Mouse (Mus musculus): Measurements from ENCODE around the gene Fastk. TPM values are rescaled to one million over a fixed set of nuclear protein-coding genes. Genes with fewer than 3 reads are reported as not detected.

Gene Fastk
- polyA plus RNA-seq, 1 experiment from 2014 or later: 93.4 TPM

GRCm38 (mm10) chr5:24417587-24417986 lies 27.5 kb downstream of the Fastk start:
- peaks cover 2% of the 10 kb centered on the region for H3K4me1 ChIP-seq (ENCODE audit: control insufficient read depth, insufficient read depth, low read length)
- H3K9ac ChIP-seq (ENCODE audit: low read length): no peak overlapping the region
- WGBS: 88% methylated on average over 10 of the region's 10 CpGs
- no peak overlapping the region for H3K27ac ChIP-seq (ENCODE audit: low read length)
- H3K36me3 ChIP-seq (ENCODE audit: control insufficient read depth, insufficient read depth, low read length): no peaks in the 10 kb centered on the region
- H3K9me3 ChIP-seq (replicated peaks; ENCODE audit: control insufficient read depth, low read length): no peaks in the 10 kb centered on the region
- H3K27me3 ChIP-seq (ENCODE audit: control insufficient read depth, insufficient read depth, low read length): no peaks in the 10 kb centered on the region
- no peak overlapping the region for H3K4me2 ChIP-seq (ENCODE audit: low read depth, low read length)
- H3K4me3 ChIP-seq (replicated peaks; ENCODE audit: low read length): no peak overlapping the region
- no peak for ATAC-seq (ENCODE audit: insufficient read depth, low FRiP score)

- WGBS: 2% methylated on average over 21 of the region's 21 CpGs
- Histone ChIP-seq H3K27me3 (ENCODE audit: control insufficient read depth, insufficient read depth, low read length) (no peaks in the 10 kb centered on the region), H3K4me3 (replicated peaks; ENCODE audit: low read length) (no peak overlapping the region), H3K4me2 (ENCODE audit: low read depth, low read length) (peak overlapping the region; percentile 14; the same call in 1 of the 2 replicates), H3K27ac (ENCODE audit: low read length) (no peak overlapping the region), H3K36me3 (ENCODE audit: control insufficient read depth, insufficient read depth, low read length) (no peaks in the 10 kb centered on the region), H3K9ac (ENCODE audit: low read length) (no peak overlapping the region), H3K4me1 (ENCODE audit: control insufficient read depth, insufficient read depth, low read length) (no peaks in the 10 kb centered on the region), H3K9me3 (replicated peaks; ENCODE audit: control insufficient read depth, low read length) (no peaks in the 10 kb centered on the region)
- ATAC-seq (ENCODE audit: insufficient read depth, low FRiP score): peak; percentile 65
Measured at GRCm38 (mm10) chr5:24416222-24416736, 28.8 kb downstream of the Fastk start.

- no peak for ATAC-seq (ENCODE audit: insufficient read depth, low FRiP score)
- H3K36me3 ChIP-seq (ENCODE audit: control insufficient read depth, insufficient read depth, low read length): no peaks in the 10 kb centered on the region
- no peaks in the 10 kb centered on the region for H3K4me1 ChIP-seq (ENCODE audit: control insufficient read depth, insufficient read depth, low read length)
- no peak overlapping the region for H3K4me2 ChIP-seq (ENCODE audit: low read depth, low read length)
- H3K9ac ChIP-seq (ENCODE audit: low read length): no peak overlapping the region
- H3K4me3 ChIP-seq (replicated peaks; ENCODE audit: low read length): no peak overlapping the region
- 81% methylated on average over 13 of the region's 13 CpGs for WGBS
- no peaks in the 10 kb centered on the region for H3K27me3 ChIP-seq (ENCODE audit: control insufficient read depth, insufficient read depth, low read length)
- no peaks in the 10 kb centered on the region for H3K9me3 ChIP-seq (replicated peaks; ENCODE audit: control insufficient read depth, low read length)
- H3K27ac ChIP-seq (ENCODE audit: low read length): no peak overlapping the region
Measured at GRCm38 (mm10) chr5:24413938-24414337, 31.1 kb downstream of the Fastk start.

DNA sequence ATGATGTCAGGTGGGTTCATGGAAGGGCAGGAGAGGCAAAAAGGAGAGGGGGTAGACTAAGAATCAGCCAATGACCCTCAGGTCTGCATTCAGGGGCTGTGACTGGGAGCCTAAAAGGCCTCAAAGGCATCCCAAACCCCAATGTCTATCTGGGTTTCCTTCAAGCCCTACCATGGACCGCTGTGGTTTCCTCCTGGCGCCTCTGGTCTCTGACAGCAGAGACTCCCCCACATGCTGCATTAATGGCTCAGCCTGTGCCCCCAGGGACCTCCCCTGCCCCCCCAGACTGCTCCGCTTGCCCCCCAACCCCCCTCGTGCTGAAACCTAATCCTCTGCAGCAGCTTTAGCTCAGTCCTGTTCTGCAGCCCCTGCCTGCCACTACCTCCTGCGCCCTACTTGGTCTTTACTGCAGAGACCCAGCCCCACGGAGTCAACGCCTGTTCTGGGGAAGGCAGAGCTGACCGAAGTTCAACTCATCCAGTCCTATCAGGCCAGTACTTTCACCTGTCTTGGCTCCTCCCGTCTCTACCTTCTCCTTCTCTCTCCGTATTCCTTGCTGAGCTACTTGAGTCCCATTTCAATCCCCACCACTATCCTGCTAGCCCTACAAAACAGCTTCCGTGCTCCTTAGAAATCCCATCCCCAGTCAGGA lies 31.9 kb downstream of the Fastk start, which contains the start of gene Asic3:
TSS of gene Asic3 (plus strand) at position 351 of the 652 bp plus-strand sequence.
- no peaks in the 10 kb centered on the region for H3K9me3 ChIP-seq (replicated peaks; ENCODE audit: control insufficient read depth, low read length)
- no peak within 1 kb of the TSS for H3K4me3 ChIP-seq (replicated peaks; ENCODE audit: low read length)
- no peak within 1 kb of the TSS; the same call in 1 of the 2 replicates for H3K9ac ChIP-seq (ENCODE audit: low read length)
- H3K36me3 ChIP-seq (ENCODE audit: control insufficient read depth, insufficient read depth, low read length): no peaks in the 10 kb centered on the region
- ATAC-seq (ENCODE audit: insufficient read depth, low FRiP score): no peak
- no peaks in the 10 kb centered on the region for H3K27me3 ChIP-seq (ENCODE audit: control insufficient read depth, insufficient read depth, low read length)
- H3K4me2 ChIP-seq (ENCODE audit: low read depth, low read length): no peak within 1 kb of the TSS
- H3K4me1 ChIP-seq (ENCODE audit: control insufficient read depth, insufficient read depth, low read length): no peaks in the 10 kb centered on the region
- WGBS: 33% methylated on average over 11 of the region's 11 CpGs
- no peak within 1 kb of the TSS for H3K27ac ChIP-seq (ENCODE audit: low read length)

DNA sequence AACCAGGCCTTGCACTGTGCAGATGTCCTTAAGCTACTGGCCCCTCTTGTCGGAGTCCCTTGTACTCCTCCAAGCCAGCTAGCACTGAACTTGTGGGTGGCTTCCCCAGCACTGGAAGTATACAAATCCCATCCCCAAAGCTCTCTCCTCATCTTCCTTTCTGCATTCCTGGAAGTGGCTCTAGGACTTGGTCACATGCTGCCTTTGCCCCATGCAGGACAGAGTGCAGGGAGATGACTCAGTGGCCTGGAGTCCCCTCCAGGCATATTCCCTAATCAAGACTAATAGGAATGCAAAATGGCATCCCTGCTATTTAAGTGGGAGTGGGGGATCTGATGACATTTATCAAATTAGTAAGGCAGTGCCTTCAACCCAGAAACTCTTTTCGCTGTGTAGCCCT lies 33.0 kb downstream of the Fastk start:
- Histone ChIP-seq H3K36me3 (ENCODE audit: control insufficient read depth, insufficient read depth, low read length) (no peaks in the 10 kb centered on the region), H3K4me1 (ENCODE audit: control insufficient read depth, insufficient read depth, low read length) (no peaks in the 10 kb centered on the region), H3K4me2 (ENCODE audit: low read depth, low read length) (no peak overlapping the region), H3K27me3 (ENCODE audit: control insufficient read depth, insufficient read depth, low read length) (no peaks in the 10 kb centered on the region), H3K4me3 (replicated peaks; ENCODE audit: low read length) (no peak overlapping the region), H3K27ac (ENCODE audit: low read length) (no peak overlapping the region), H3K9me3 (replicated peaks; ENCODE audit: control insufficient read depth, low read length) (no peaks in the 10 kb centered on the region), H3K9ac (ENCODE audit: low read length) (no peak overlapping the region)
- 66% methylated on average over 2 of the region's 2 CpGs for WGBS
- no peak for ATAC-seq (ENCODE audit: insufficient read depth, low FRiP score)

DNA sequence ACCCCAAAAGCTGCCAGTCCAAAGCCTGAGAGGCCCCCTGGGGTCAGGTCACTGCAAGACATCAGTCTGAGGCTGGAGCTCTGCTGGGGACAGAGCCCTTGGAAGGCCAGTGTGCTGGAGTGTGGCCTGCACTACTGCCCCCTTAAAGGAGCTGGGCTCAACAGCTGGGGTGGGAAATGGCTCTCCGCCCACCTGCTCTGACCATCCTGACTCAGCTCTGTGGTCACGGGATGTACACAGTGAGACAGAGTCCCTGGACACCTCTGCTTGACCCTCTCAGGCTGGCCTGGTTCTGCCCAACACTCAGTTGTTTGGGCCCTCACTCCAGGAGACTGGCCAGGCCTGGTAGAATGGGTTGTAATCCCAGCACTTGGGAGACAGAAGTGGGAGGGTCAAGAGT lies 35.6 kb downstream of the Fastk start:
- Histone ChIP-seq H3K27me3 (ENCODE audit: control insufficient read depth, insufficient read depth, low read length) (no peaks in the 10 kb centered on the region), H3K4me1 (ENCODE audit: control insufficient read depth, insufficient read depth, low read length) (no peaks in the 10 kb centered on the region), H3K27ac (ENCODE audit: low read length) (no peak overlapping the region), H3K4me3 (replicated peaks; ENCODE audit: low read length) (no peak overlapping the region), H3K4me2 (ENCODE audit: low read depth, low read length) (no peak overlapping the region), H3K9me3 (replicated peaks; ENCODE audit: control insufficient read depth, low read length) (no peaks in the 10 kb centered on the region), H3K36me3 (ENCODE audit: control insufficient read depth, insufficient read depth, low read length) (no peaks in the 10 kb centered on the region), H3K9ac (ENCODE audit: low read length) (no peak overlapping the region)
- WGBS: 79% methylated on average over 2 of the region's 2 CpGs
- ATAC-seq (ENCODE audit: insufficient read depth, low FRiP score): no peak

GRCm38 (mm10) chr5:24408651-24409050 lies 36.4 kb downstream of the Fastk start:
- WGBS: 92% methylated on average over 13 of the region's 13 CpGs
- H3K4me1 ChIP-seq (ENCODE audit: control insufficient read depth, insufficient read depth, low read length): no peaks in the 10 kb centered on the region
- no peak overlapping the region for H3K4me3 ChIP-seq (replicated peaks; ENCODE audit: low read length)
- H3K36me3 ChIP-seq (ENCODE audit: control insufficient read depth, insufficient read depth, low read length): no peaks in the 10 kb centered on the region
- no peaks in the 10 kb centered on the region for H3K27me3 ChIP-seq (ENCODE audit: control insufficient read depth, insufficient read depth, low read length)
- no peak overlapping the region for H3K9ac ChIP-seq (ENCODE audit: low read length)
- H3K27ac ChIP-seq (ENCODE audit: low read length): no peak overlapping the region
- H3K9me3 ChIP-seq (replicated peaks; ENCODE audit: control insufficient read depth, low read length): no peaks in the 10 kb centered on the region
- ATAC-seq (ENCODE audit: insufficient read depth, low FRiP score): no peak
- H3K4me2 ChIP-seq (ENCODE audit: low read depth, low read length): no peak overlapping the region

DNA sequence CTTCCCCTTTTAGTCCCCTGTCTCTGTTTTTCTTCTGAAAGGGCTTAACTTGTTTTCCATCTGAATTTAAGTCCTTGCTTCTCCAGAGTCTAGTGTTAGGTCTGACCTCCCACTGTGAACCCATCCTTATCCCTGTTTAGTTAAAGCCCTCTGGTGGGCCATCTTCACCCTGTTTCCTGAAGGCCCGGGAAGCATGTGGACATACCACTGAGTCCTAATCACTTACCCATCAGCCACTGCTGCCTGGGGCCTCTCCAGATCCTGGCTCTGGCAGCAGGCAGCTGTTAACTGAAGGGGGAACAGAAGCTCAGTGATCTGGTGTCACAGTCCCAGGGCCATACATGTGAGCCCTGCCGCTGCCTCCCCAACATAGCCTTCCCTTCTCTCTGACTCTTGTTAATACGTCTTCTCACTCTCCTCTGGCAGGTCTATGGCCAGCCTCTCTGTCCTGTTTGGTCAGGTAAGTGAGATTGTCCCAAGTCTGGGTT lies 39.7 kb downstream of the Fastk start:
- 64% methylated on average over 3 of the region's 3 CpGs for WGBS
- Histone ChIP-seq H3K4me2 (ENCODE audit: low read depth, low read length) (no peak overlapping the region), H3K4me1 (ENCODE audit: control insufficient read depth, insufficient read depth, low read length) (no peaks in the 10 kb centered on the region), H3K27me3 (ENCODE audit: control insufficient read depth, insufficient read depth, low read length) (no peaks in the 10 kb centered on the region), H3K27ac (ENCODE audit: low read length) (no peak overlapping the region), H3K9me3 (replicated peaks; ENCODE audit: control insufficient read depth, low read length) (no peaks in the 10 kb centered on the region), H3K4me3 (replicated peaks; ENCODE audit: low read length) (no peak overlapping the region), H3K9ac (ENCODE audit: low read length) (no peak overlapping the region), H3K36me3 (ENCODE audit: control insufficient read depth, insufficient read depth, low read length) (no peaks in the 10 kb centered on the region)
- no peak for ATAC-seq (ENCODE audit: insufficient read depth, low FRiP score)

DNA sequence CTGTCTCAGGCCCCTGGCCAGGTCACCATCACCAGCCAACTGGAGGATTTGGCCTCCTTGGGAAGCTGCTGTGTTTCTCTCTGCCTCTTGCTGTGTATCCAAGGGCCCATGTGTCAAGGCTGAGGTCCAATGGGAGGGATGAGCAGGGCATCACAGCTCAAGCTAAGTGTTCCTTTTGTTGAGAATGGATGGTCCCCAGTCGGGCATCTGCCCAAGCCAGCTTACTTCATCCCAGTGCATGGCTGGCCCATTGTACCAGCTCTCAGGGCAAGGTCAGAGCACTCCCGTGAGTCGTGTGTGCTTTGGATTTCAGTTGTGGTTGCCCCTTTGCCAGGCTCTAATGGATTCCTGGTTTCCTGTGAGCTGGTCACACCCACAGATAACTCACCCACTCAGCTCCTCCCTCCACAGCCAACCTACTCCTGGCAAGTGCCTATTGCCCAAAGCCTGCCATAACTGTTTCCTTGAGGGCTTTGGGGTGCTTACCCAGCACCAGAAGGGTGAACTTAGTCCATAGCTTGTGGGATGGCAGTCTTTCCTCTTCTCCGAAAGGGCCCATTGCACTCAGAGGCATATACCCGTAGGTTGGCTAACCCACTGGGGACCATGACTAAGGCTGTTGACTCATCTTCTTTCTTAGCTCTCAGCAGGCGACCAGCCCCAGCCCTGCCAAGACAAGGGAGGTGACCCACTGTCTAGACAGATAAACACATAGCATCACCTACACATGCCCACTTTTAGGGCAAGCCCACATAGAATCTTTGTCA lies 40.3 kb downstream of the Fastk start:
- no peak overlapping the region for H3K4me3 ChIP-seq (replicated peaks; ENCODE audit: low read length)
- H3K9me3 ChIP-seq (replicated peaks; ENCODE audit: control insufficient read depth, low read length): no peaks in the 10 kb centered on the region
- no peak overlapping the region for H3K9ac ChIP-seq (ENCODE audit: low read length)
- no peak for ATAC-seq (ENCODE audit: insufficient read depth, low FRiP score)
- no peak overlapping the region for H3K4me2 ChIP-seq (ENCODE audit: low read depth, low read length)
- H3K27me3 ChIP-seq (ENCODE audit: control insufficient read depth, insufficient read depth, low read length): no peaks in the 10 kb centered on the region
- no peak overlapping the region for H3K27ac ChIP-seq (ENCODE audit: low read length)
- no peaks in the 10 kb centered on the region for H3K4me1 ChIP-seq (ENCODE audit: control insufficient read depth, insufficient read depth, low read length)
- H3K36me3 ChIP-seq (ENCODE audit: control insufficient read depth, insufficient read depth, low read length): no peaks in the 10 kb centered on the region
- 81% methylated on average over 6 of the region's 6 CpGs for WGBS
